Mouse (Mus musculus): ENCODE results near the gene Hrasls. TPM values are rescaled to one million over a fixed set of nuclear protein-coding genes. Genes with fewer than 3 reads are reported as not detected.

Hrasls gene
- 1 to 10 TPM; 1.3 to 3.0 TPM for total RNA-seq (2021)
- long read RNA-seq, experiment 1, partial matches to known transcripts = 0 of 2 reads
- long read RNA-seq, experiment 1, other reads (novel, unspliced or antisense) = 0 of 2 reads
- long read RNA-seq, experiment 2 = 0 reads

- DNase-seq = peak; percentile 76
Observed at GRCm38 (mm10) chr16:29209605-29210411, at the start of gene Hrasls. Gene Hrasls, plus strand, starts transcription at chr16:29209695.

- no peak for DNase-seq
Observed at GRCm38 (mm10) chr16:29162271-29162670, 47.2 kb upstream of the Hrasls start.

- DNase-seq = no peak
Observed at GRCm38 (mm10) chr16:29167051-29167450, 42.4 kb upstream of the Hrasls start.

- no peak for DNase-seq
Observed at GRCm38 (mm10) chr16:29171741-29172140, 37.8 kb upstream of the Hrasls start.

GRCm38 (mm10) chr16:29173201-29173600 lies 36.3 kb upstream of the Hrasls start:
- DNase-seq = peak; percentile 14

GRCm38 (mm10) chr16:29174831-29175350 lies 34.6 kb upstream of the Hrasls start:
- DNase-seq = peak; percentile 26

- no peak for DNase-seq
Observed at GRCm38 (mm10) chr16:29192911-29193310, 16.6 kb upstream of the Hrasls start.

GRCm38 (mm10) chr16:29193981-29194380 lies 15.5 kb upstream of the Hrasls start:
- DNase-seq = no peak

- peak; percentile 19 for DNase-seq
Observed at GRCm38 (mm10) chr16:29195156-29195555, 14.3 kb upstream of the Hrasls start.

- DNase-seq = no peak
Observed at GRCm38 (mm10) chr16:29198461-29198860, 11.0 kb upstream of the Hrasls start.

- no peak for DNase-seq
Observed at GRCm38 (mm10) chr16:29201146-29201545, 8.3 kb upstream of the Hrasls start.

GRCm38 (mm10) chr16:29204875-29205274 lies 4.6 kb upstream of the Hrasls start:
- DNase-seq = no peak

- DNase-seq = no peak
Observed at GRCm38 (mm10) chr16:29205581-29205980, 3.9 kb upstream of the Hrasls start.

- no peak for DNase-seq
Observed at GRCm38 (mm10) chr16:29208841-29209240, 654 bp upstream of the Hrasls start.

GRCm38 (mm10) chr16:29216395-29217295 lies 7.2 kb downstream of the Hrasls start:
- no peak for DNase-seq

GRCm38 (mm10) chr16:29235951-29236350 lies 26.5 kb downstream of the Hrasls start:
- no peak for DNase-seq

- DNase-seq = no peak
Observed at GRCm38 (mm10) chr16:29254325-29254724, 44.8 kb downstream of the Hrasls start.

Other genes starting within 250 kb of the Hrasls start
- under 1 TPM; 0.27 to 0.51 TPM for gene Atp13a5, start 169.0 kb downstream of the Hrasls start, total RNA-seq (2021)

Data from adrenal gland, postnatal 10 days (tissue).